Mouse (Mus musculus): Measurements from ENCODE around the gene Taf15.

GRCm38 (mm10) chr11:83495571-83495970, 22.7 kb downstream of the Taf15 start:
- TF ChIP-seq EP300 (IDR thresholded peaks at IDR 0.05; ENCODE audit: low read depth) (no peak), CTCF (IDR thresholded peaks at IDR 0.05; ENCODE audit: low read depth) (no peak)

Measured in liver, embryonic 14.5 days (tissue).